Mouse (Mus musculus) lung, postnatal 0 days (tissue): ENCODE measurements around the gene Ubl4b.

Experiments used
- CTCF ChIP-seq: IDR thresholded peaks from 2 replicates; pipeline ENCODE4 v1.5.1; 2016; ENCODE audit warnings: antibody characterized with exemption, mild to moderate bottlenecking
- EP300 ChIP-seq: IDR thresholded peaks from 2 replicates; pipeline ENCODE4 v1.6.1; 2016; ENCODE audit warnings: antibody characterized with exemption, mild to moderate bottlenecking, control low read depth

DNA sequence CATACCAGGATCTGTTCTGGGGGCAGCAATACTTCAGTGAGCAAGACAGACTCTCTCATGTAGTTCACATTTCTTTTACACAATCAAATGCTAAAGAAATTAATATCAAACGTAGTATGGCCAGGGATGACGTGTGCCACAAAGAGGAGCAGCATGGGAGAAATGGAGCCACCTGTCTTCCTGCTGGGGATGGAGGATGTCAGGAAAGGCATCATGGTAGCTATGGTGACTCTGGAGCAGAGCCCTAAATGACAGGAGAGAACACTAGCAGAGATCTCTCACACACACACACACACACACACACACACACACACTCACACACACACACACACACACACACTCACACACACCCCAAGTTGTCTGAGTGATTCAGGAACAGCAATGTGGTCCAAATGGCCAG, 51.2 kb downstream of the Ubl4b start:
- no peak for TF ChIP-seq CTCF
- no peak for TF ChIP-seq EP300
